Mouse (Mus musculus) hindbrain, embryonic 11.5 days (tissue): ENCODE data around the gene Agt. TPM values are rescaled to one million over a fixed set of nuclear protein-coding genes. Genes with fewer than 3 reads are reported as not detected.

Source experiments
- ATAC-seq: fragments of 200-750 bp; cut with Nextera tagmentation; 2 replicates; pipeline ENCODE4 v1.8.0; 2017; ENCODE audit warnings: mild to moderate bottlenecking, moderate TSS enrichment, moderate library complexity; ENCODE audit not compliant: low FRiP score
- DNase-seq: peaks from one replicate; pipeline ENCODE4 v3.0.0-alpha.2; 2015; ENCODE audit warnings: low spot score
- H3K27ac ChIP-seq: fragments of 300-500 bp; sonication (generic); 2 replicates; pipeline ENCODE4 v1.5.1; 2014; ENCODE audit warnings: mild to moderate bottlenecking, low read depth, low read length
- H3K27me3 ChIP-seq: fragments of 300-500 bp; sonication (generic); 2 replicates; pipeline ENCODE4 v1.6.1; 2014; ENCODE audit warnings: mild to moderate bottlenecking, low read length, moderate library complexity, mixed read lengths; ENCODE audit not compliant: control insufficient read depth, insufficient read depth
- H3K36me3 ChIP-seq: fragments of 300-500 bp; sonication (generic); 2 replicates; pipeline ENCODE4 v1.6.1; 2014; ENCODE audit warnings: mild to moderate bottlenecking, low read length, moderate library complexity, mixed read lengths; ENCODE audit not compliant: control insufficient read depth, insufficient read depth
- H3K4me1 ChIP-seq: fragments of 300-500 bp; sonication (generic); replicated peaks from 2 replicates; pipeline ENCODE4 v1.6.1; 2014; ENCODE audit warnings: low read length, mixed read lengths; ENCODE audit not compliant: control insufficient read depth, insufficient read depth
- H3K4me2 ChIP-seq: fragments of 300-500 bp; sonication (generic); replicated peaks from 2 replicates; pipeline ENCODE4 v1.6.1; 2014; ENCODE audit warnings: mild to moderate bottlenecking, low read depth, low read length
- H3K4me3 ChIP-seq: fragments of 300-500 bp; sonication (generic); 2 replicates; pipeline ENCODE4 v1.5.1; 2014; ENCODE audit warnings: low read depth, low read length
- H3K9ac ChIP-seq: fragments of 300-500 bp; sonication (generic); 2 replicates; pipeline ENCODE4 v1.6.1; 2014; ENCODE audit warnings: low read depth, low read length
- H3K9me3 ChIP-seq: fragments of 300-500 bp; sonication (generic); 2 replicates; pipeline ENCODE4 v1.6.1; 2016; ENCODE audit warnings: low read length; ENCODE audit not compliant: control insufficient read depth
- WGBS: fragments of 180-500 bp; shearing (Covaris S2); extraction: QIAGEN DNeasy Blood & Tissue Kit; methylation state at CpG from one replicate; pipeline ENCODE4 v1.1.7; 2014; 5-methylcytosine and 5-hydroxymethylcytosine counted together
- polyA plus RNA-seq: library from polyadenylated mRNA; unstranded; fragments of >200 nt; fragmentation: Nextera tagmentation; extraction: Ambion mirVana; gene quantifications from 2 replicates; pipeline ENCODE4 v1.2.1, GENCODE M21; 2014

The Agt gene
- polyA plus RNA-seq, 1 experiment from 2014 or later = 0.14 TPM

- Histone ChIP-seq H3K4me1 (no peaks in the 10 kb centered on the region), H3K9ac (no peak overlapping the region), H3K27ac (no peak overlapping the region), H3K36me3 (no peaks in the 10 kb centered on the region), H3K9me3 (no peaks in the 10 kb centered on the region), H3K27me3 (no peaks in the 10 kb centered on the region), H3K4me2 (no peak overlapping the region), H3K4me3 (no peak overlapping the region)
- WGBS = 85% methylated on average over 6 of the region's 6 CpGs
- ATAC-seq (no peak), DNase-seq (no peak)
These were observed 2.4 kb downstream of the Agt start for GRCm38 (mm10) chr8:124567126-124567525.

GRCm38 (mm10) chr8:124557476-124557875, 12.0 kb downstream of the Agt start:
- Histone ChIP-seq H3K4me3 (no peak overlapping the region), H3K27me3 (no peaks in the 10 kb centered on the region), H3K9me3 (no peaks in the 10 kb centered on the region), H3K36me3 (no peaks in the 10 kb centered on the region), H3K9ac (no peak overlapping the region), H3K4me2 (no peak overlapping the region), H3K27ac (no peak overlapping the region), H3K4me1 (peaks cover 6% of the 10 kb centered on the region; the same call in 1 of the 2 replicates)
- DNase-seq (no peak), ATAC-seq (no peak)
- 60% methylated on average over 5 of the region's 5 CpGs for WGBS

GRCm38 (mm10) chr8:124556658-124557057, 12.8 kb downstream of the Agt start:
- Histone ChIP-seq H3K4me1 (peaks cover 6% of the 10 kb centered on the region; the same call in 1 of the 2 replicates), H3K4me3 (no peak overlapping the region), H3K9ac (no peak overlapping the region), H3K27ac (no peak overlapping the region), H3K27me3 (no peaks in the 10 kb centered on the region), H3K36me3 (no peaks in the 10 kb centered on the region), H3K9me3 (no peaks in the 10 kb centered on the region), H3K4me2 (no peak overlapping the region)
- 47% methylated on average over 13 of the region's 13 CpGs for WGBS
- peak; percentile 57 for DNase-seq
- no peak for ATAC-seq

- Histone ChIP-seq H3K9ac (no peak overlapping the region), H3K4me1 (peaks cover 6% of the 10 kb centered on the region; the same call in 1 of the 2 replicates), H3K4me2 (no peak overlapping the region), H3K27me3 (no peaks in the 10 kb centered on the region), H3K4me3 (no peak overlapping the region), H3K36me3 (no peaks in the 10 kb centered on the region), H3K9me3 (no peaks in the 10 kb centered on the region), H3K27ac (no peak overlapping the region)
- WGBS = 78% methylated on average over 7 of the region's 7 CpGs
- DNase-seq (no peak), ATAC-seq (no peak)
These were observed 13.3 kb downstream of the Agt start for GRCm38 (mm10) chr8:124556164-124556563.

GRCm38 (mm10) chr8:124555113-124555750, 14.3 kb downstream of the Agt start:
- 89% methylated on average over 6 of the region's 7 CpGs for WGBS
- Histone ChIP-seq H3K4me2 (no peak overlapping the region), H3K9me3 (no peaks in the 10 kb centered on the region), H3K27me3 (no peaks in the 10 kb centered on the region), H3K4me3 (no peak overlapping the region), H3K9ac (no peak overlapping the region), H3K36me3 (peaks cover 3% of the 10 kb centered on the region), H3K27ac (no peak overlapping the region), H3K4me1 (peaks cover 6% of the 10 kb centered on the region; the same call in 1 of the 2 replicates)
- no peak for DNase-seq
- ATAC-seq = no peak

GRCm38 (mm10) chr8:124551011-124551661, 18.4 kb downstream of the Agt start:
- Histone ChIP-seq H3K27me3 (no peaks in the 10 kb centered on the region), H3K27ac (no peak overlapping the region), H3K36me3 (peaks cover 7% of the 10 kb centered on the region), H3K4me3 (no peak overlapping the region), H3K9me3 (no peaks in the 10 kb centered on the region), H3K4me1 (no peaks in the 10 kb centered on the region), H3K9ac (no peak overlapping the region), H3K4me2 (no peak overlapping the region)
- no peak for DNase-seq
- ATAC-seq = no peak
- 92% methylated on average over 15 of the region's 15 CpGs for WGBS

GRCm38 (mm10) chr8:124548187-124548586, 21.3 kb downstream of the Agt start:
- H3K27ac ChIP-seq = no peak overlapping the region
- no peak overlapping the region for H3K9ac ChIP-seq
- DNase-seq = no peak
- ATAC-seq = no peak
- no peaks in the 10 kb centered on the region for H3K9me3 ChIP-seq
- H3K4me1 ChIP-seq = no peaks in the 10 kb centered on the region
- peaks cover 10% of the 10 kb centered on the region for H3K36me3 ChIP-seq
- H3K4me2 ChIP-seq = no peak overlapping the region
- H3K27me3 ChIP-seq = no peaks in the 10 kb centered on the region
- no peak overlapping the region for H3K4me3 ChIP-seq
- 80% methylated on average over 1 of the region's 1 CpGs for WGBS

- no peak overlapping the region for H3K9ac ChIP-seq
- 69% methylated on average over 11 of the region's 11 CpGs for WGBS
- no peak overlapping the region for H3K4me2 ChIP-seq
- no peak overlapping the region for H3K4me3 ChIP-seq
- H3K36me3 ChIP-seq = peaks cover 10% of the 10 kb centered on the region
- no peaks in the 10 kb centered on the region for H3K4me1 ChIP-seq
- no peak overlapping the region for H3K27ac ChIP-seq
- H3K9me3 ChIP-seq = no peaks in the 10 kb centered on the region
- no peak for ATAC-seq
- DNase-seq = no peak
- no peaks in the 10 kb centered on the region for H3K27me3 ChIP-seq
These were observed 22.2 kb downstream of the Agt start for GRCm38 (mm10) chr8:124547269-124547668.

- Histone ChIP-seq H3K9ac (no peak overlapping the region), H3K27ac (no peak overlapping the region), H3K4me2 (no peak overlapping the region), H3K4me3 (no peak overlapping the region), H3K4me1 (no peaks in the 10 kb centered on the region), H3K9me3 (no peaks in the 10 kb centered on the region), H3K36me3 (peaks cover 10% of the 10 kb centered on the region), H3K27me3 (no peaks in the 10 kb centered on the region)
- DNase-seq (no peak), ATAC-seq (no peak)
- 88% methylated on average over 7 of the region's 7 CpGs for WGBS
These were observed 22.7 kb downstream of the Agt start for GRCm38 (mm10) chr8:124546815-124547214.
